Mouse (Mus musculus): ENCODE results near the gene Vmn1r126. TPM values are rescaled to one million over a fixed set of nuclear protein-coding genes. Genes with fewer than 3 reads are reported as not detected.
"Not testable (repeated sequence)": the region's sequence is repeated elsewhere in the genome, so short reads cannot be mapped to it uniquely, and the experiment has no call there.

The Vmn1r126 gene
- not detected for total RNA-seq (2022)

GRCm38 (mm10) chr7:21301367-21301766 lies at the start of gene Vmn1r126:
TSS of gene Vmn1r126 (minus strand) at chr7:21301467.
- DNase-seq (ENCODE audit: low spot score in 2 of 2): not testable (repeated sequence)

DNA sequence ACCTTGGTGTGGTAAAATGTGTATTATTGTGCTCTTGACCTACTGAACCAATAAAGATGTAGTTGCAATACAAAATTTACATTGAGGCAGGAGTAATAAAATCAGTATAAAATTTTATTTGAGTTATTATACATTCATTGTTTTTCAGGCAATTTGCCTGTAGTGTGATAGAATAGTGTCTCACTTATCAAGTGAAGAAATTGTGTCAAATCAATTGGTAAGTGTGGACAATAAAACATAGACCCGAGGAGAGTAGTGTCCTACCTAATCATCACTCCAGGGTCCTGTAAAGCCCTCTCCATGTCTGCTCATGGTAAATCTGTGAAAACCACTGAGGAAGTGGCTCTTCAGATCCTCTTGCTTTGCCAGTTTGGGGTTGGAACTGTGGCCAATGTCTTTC lies 47.8 kb upstream of the Vmn1r126 start, which contains the start of gene Vmn1r128:
Gene Vmn1r128 (plus strand): TSS at position 301 of the 400 bp plus-strand sequence.
- not testable (repeated sequence) for DNase-seq (ENCODE audit: low spot score in 2 of 2)

- DNase-seq (ENCODE audit: low spot score in 2 of 2): not testable (repeated sequence)
Measured at GRCm38 (mm10) chr7:21319761-21320160, 18.5 kb upstream of the Vmn1r126 start, which contains the start of gene Vmn1r127. TSS of gene Vmn1r127 (minus strand) at chr7:21319861.

DNA sequence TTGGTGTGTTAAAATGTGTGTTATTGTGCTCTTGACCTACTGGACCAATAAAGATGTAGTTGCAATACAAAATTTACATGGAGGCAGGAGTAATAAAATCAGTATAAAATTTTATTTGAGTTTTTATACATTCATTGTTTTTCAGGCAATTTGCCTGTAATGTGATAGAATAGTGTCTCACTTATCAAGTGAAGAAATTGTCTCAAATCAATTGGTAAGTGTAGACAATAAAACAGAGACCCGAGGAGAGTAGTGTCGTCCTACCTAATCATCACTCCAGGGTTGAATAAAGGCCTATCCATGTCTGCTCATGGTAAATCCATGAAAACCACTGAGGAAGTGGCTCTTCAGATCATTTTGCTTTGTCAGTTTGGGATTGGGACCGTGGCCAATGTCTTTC lies 29.4 kb downstream of the Vmn1r126 start, which contains the start of gene Vmn1r125:
Gene Vmn1r125 (plus strand): TSS at position 301 of the 400 bp plus-strand sequence.
- not testable (repeated sequence) for DNase-seq (ENCODE audit: low spot score in 2 of 2)

GRCm38 (mm10) chr7:21260517-21260916 lies 40.8 kb downstream of the Vmn1r126 start, which contains the start of gene Vmn1r124:
TSS of gene Vmn1r124 (minus strand) at chr7:21260617.
- DNase-seq (ENCODE audit: low spot score in 2 of 2): not testable (repeated sequence)

Other genes starting within 250 kb of the Vmn1r126 start
- not detected for gene Vmn1r120, start 247.7 kb downstream of the Vmn1r126 start, total RNA-seq (2022)
- gene Vmn1r121, start 203.0 kb downstream of the Vmn1r126 start, total RNA-seq (2022): not detected
- gene Vmn1r122, start 167.3 kb downstream of the Vmn1r126 start, total RNA-seq (2022): not detected
- not detected for gene Vmn1r123, start 139.3 kb downstream of the Vmn1r126 start, total RNA-seq (2022)
- gene Gm5157, start 111.0 kb downstream of the Vmn1r126 start, total RNA-seq (2022): not detected
- gene Vmn1r124, start 40.9 kb downstream of the Vmn1r126 start, total RNA-seq (2022): not detected
- gene Vmn1r125, start 29.3 kb downstream of the Vmn1r126 start, total RNA-seq (2022): not detected
- gene Vmn1r127, start 18.4 kb upstream of the Vmn1r126 start, total RNA-seq (2022): not detected
- gene Vmn1r128, start 47.9 kb upstream of the Vmn1r126 start, total RNA-seq (2022): not detected
- gene Vmn1r129, start 59.8 kb upstream of the Vmn1r126 start, total RNA-seq (2022): not detected
- not detected for gene Gm6882, start 131.3 kb upstream of the Vmn1r126 start, total RNA-seq (2022)
- not detected for gene Vmn1r130, start 210.3 kb upstream of the Vmn1r126 start, total RNA-seq (2022)
- gene Vmn1r131, start 244.6 kb upstream of the Vmn1r126 start, total RNA-seq (2022): not detected

Measured in layer of hippocampus, adult 8-10 months (tissue).